Mouse (Mus musculus): ENCODE measurements around the gene Cdkal1.

The Cdkal1 gene

DNA sequence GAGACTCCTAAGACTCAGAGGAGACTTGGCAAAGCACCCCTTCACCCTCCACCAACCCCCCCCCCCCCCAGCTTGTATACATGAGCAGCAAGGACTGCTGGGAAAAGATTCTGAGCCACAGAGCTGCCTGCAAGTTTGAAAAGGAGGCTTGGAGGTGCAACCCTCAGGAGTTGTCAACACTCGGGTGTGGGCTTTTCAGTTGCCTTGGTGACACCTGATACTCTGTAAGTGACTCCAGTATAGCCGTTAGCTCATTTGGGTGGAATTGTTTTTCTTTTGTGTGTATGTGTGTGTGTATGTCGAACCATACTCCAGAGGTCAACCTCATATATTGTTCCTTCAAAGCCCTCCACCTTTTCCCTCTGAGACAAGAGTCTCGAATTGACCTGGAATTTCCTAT is 669.9 kb downstream of the Cdkal1 start:
- DNase-seq (ENCODE audit: extremely low spot score), result no peak

DNA sequence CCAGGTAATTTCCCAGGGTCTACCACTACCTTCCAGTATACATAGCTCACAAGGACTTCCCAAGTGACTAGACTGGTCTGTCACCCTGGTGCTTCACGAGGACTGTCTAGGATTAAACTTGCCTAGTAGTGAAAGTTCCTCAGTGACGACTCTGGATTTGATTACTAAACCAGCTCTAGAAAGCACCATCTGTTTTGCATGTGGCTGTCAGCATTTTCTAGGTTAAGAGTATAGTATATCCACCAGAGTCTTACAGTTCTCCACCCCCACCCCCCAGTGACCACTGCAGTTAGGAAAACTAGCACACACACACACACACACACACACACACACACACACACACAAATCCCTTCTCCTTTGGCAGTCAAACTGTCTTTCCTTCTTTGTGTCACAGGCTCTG is 670.9 kb downstream of the Cdkal1 start:
- DNase-seq (ENCODE audit: extremely low spot score), result no peak

- DNase-seq (ENCODE audit: extremely low spot score), result no peak
Observed at GRCm38 (mm10) chr13:29179861-29180260, 675.6 kb downstream of the Cdkal1 start.

GRCm38 (mm10) chr13:29179260-29179659 is 676.2 kb downstream of the Cdkal1 start:
- DNase-seq (ENCODE audit: extremely low spot score), result no peak

- no peak for DNase-seq (ENCODE audit: extremely low spot score)
Observed at GRCm38 (mm10) chr13:29177889-29178486, 677.5 kb downstream of the Cdkal1 start.

GRCm38 (mm10) chr13:29169356-29169755 is 686.1 kb downstream of the Cdkal1 start:
- DNase-seq (ENCODE audit: extremely low spot score), result no peak

DNA sequence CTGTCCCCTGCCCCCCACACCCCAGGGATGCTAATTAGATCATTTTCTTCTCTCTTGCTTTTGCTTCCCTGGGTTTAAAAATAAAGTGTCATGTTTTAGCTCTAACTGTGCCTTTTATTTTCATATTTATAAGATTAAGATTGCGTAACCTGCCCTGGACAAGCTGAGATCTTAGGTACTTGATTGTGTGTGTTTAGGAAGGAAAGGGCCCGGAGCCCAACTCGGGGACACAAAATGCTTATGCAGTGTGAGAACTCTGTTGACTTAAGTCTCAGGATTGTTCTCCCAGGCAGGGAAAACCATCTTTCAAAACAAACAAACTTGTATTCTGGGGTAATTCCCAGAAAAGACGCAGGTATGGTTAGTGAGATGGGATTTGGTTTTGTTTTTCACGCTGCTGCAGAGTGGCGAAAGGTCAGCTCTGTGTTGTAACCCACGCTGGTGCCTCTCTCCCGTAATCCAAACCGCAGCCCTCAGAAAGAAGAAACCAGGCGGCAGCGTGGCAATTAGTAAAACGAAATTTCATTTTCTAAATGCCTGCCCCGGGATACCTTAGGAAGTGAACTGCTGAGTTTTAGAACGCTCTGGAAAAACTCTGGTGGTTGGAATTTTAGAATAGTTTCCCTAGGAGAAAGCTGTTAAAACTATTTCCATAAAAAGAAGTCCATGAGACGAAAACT is 690.5 kb downstream of the Cdkal1 start:
- DNase-seq (ENCODE audit: extremely low spot score), result no peak

- DNase-seq (ENCODE audit: extremely low spot score), result no peak
Observed at GRCm38 (mm10) chr13:29162867-29163514, 692.5 kb downstream of the Cdkal1 start.

DNA sequence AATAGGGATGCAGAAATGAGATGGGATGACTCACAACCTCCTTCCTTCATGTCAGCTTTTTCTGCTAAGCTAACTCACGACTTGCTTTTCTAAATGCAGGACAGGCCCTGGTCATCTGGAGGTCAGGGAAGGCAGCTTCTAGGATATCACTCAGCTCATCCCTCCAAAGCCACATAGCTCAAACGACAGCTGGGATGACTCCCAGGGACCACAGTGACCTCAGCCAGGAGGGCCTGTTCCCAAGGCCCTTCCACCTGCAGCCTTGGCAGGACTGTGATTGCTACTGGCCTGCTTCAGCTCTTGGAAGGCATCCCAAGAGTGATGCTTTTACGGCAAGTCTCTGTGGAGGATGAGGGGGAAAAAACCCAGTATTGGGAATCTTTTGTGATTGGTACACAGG is 693.0 kb downstream of the Cdkal1 start:
- no peak for DNase-seq (ENCODE audit: extremely low spot score)

- no peak for DNase-seq (ENCODE audit: extremely low spot score)
Observed at GRCm38 (mm10) chr13:29161436-29161835, 694.0 kb downstream of the Cdkal1 start.

DNA sequence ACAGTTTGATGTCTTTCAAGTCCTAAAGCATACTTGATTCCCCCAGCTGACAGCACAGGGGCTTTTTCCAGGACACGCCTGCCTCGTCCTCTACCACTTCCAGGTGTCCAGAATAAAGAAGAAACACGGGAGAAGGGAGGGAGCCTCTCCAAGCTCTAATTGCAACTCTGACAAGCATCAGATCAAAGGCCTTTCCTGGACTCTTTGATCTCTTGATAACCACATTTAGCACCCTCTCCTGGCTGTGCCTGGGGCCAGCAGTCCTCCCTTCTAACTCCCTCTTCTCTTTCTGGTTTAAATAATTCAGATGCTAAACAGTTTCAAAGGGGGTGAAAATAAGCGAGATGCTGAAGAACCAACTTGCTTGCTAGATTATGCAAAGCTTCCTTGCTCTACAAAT is 698.8 kb downstream of the Cdkal1 start:
- peak; percentile 19 for DNase-seq (ENCODE audit: extremely low spot score)

GRCm38 (mm10) chr13:29155297-29155696 is 700.2 kb downstream of the Cdkal1 start:
- no peak for DNase-seq (ENCODE audit: extremely low spot score)

DNA sequence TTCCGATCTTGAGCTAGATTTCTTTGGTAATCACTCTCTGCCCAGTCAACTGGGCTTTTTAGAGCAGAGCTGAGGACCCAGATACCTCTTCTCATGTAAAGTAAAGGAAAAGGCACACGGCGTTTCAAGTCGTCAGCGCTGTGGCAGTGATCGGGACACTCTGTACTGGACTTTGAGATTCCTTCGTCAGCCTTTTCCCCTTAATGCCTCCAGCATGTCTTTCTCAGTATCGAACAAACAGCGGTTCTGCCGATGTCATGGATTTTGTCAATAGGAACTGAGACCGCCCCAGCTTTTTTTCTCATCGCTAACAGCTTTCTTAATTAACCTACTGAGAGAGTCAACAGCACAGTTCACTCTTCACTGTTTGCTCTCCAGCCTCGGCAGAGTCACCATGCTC is 705.4 kb downstream of the Cdkal1 start:
- DNase-seq (ENCODE audit: extremely low spot score), result no peak

GRCm38 (mm10) chr13:29149404-29149803 is 706.1 kb downstream of the Cdkal1 start:
- DNase-seq (ENCODE audit: extremely low spot score), result no peak

GRCm38 (mm10) chr13:29148616-29149015 is 706.9 kb downstream of the Cdkal1 start:
- DNase-seq (ENCODE audit: extremely low spot score), result no peak
